Mouse (Mus musculus) heart, postnatal 0 days (tissue): ENCODE measurements at regions not wholly inside any gene's neighbourhood (a gene's known extent, or its start where the extent isn't known, plus 50 kb on each side); places are given as distances from the start of the nearest gene placed in this dataset.

Experiments used
- CTCF ChIP-seq: IDR thresholded peaks from 2 replicates; pipeline ENCODE4 v1.5.1; 2016; ENCODE audit warnings: antibody characterized with exemption, control low read depth, low read depth
- EP300 ChIP-seq: IDR thresholded peaks from 2 replicates; pipeline ENCODE4 v1.6.1; 2016; ENCODE audit warnings: antibody characterized with exemption, low read depth

- TF ChIP-seq CTCF, result no peak
- no peak for TF ChIP-seq EP300
Measured at GRCm38 (mm10) chr4:31052077-31052677, 911.7 kb upstream of the Map3k7 start.
